Mouse (Mus musculus) ES-Bruce4 (cell line): ENCODE data around the gene Syt6.

Experiments
- CTCF ChIP-seq: IDR thresholded peaks from one replicate; pipeline ENCODE4 v1.8.1; 2011; ENCODE audit warnings: low read depth, low read length
- EP300 ChIP-seq: IDR thresholded peaks from 2 replicates; pipeline ENCODE4 v1.6.1; 2011; ENCODE audit warnings: low read depth, low read length; ENCODE audit not compliant: insufficient read depth
- POLR2A ChIP-seq: IDR thresholded peaks from one replicate; pipeline ENCODE4 v1.8.1; 2011; ENCODE audit warnings: low read length; ENCODE audit not compliant: insufficient read depth

GRCm38 (mm10) chr3:103595271-103595810 lies 20.3 kb downstream of the Syt6 start:
- TF ChIP-seq POLR2A (no peak), CTCF (no peak), EP300 (no peak)
